Mouse (Mus musculus) midbrain, embryonic 14.5 days (tissue): Measurements from ENCODE around the gene Apeh. TPM values are rescaled to one million over a fixed set of nuclear protein-coding genes. Genes with fewer than 3 reads are reported as not detected.

Source experiments
- ATAC-seq: fragments of 200-750 bp; cut with Nextera tagmentation; 2 replicates; pipeline ENCODE4 v1.8.0; 2017; ENCODE audit warnings: moderate number of reproducible peaks, moderate library complexity; ENCODE audit not compliant: low FRiP score, low TSS enrichment
- DNase-seq: peaks from one replicate; pipeline ENCODE4 v3.0.0-alpha.2; 2015
- H3K27ac ChIP-seq: fragments of 300-500 bp; sonication (generic); replicated peaks from 2 replicates; pipeline ENCODE4 v1.5.1; 2014; ENCODE audit warnings: mild to moderate bottlenecking, low read depth, low read length, moderate library complexity
- H3K27me3 ChIP-seq: fragments of 300-500 bp; sonication (generic); 2 replicates; pipeline ENCODE4 v1.6.1; 2014; ENCODE audit warnings: low read length, control low read depth, mixed read lengths; ENCODE audit not compliant: control insufficient read depth, insufficient read depth
- H3K36me3 ChIP-seq: fragments of 300-500 bp; sonication (generic); 2 replicates; pipeline ENCODE4 v1.6.1; 2014; ENCODE audit warnings: low read length, control low read depth; ENCODE audit not compliant: control insufficient read depth, insufficient read depth
- H3K4me1 ChIP-seq: fragments of 300-500 bp; sonication (generic); 2 replicates; pipeline ENCODE4 v1.6.1; 2014; ENCODE audit warnings: mild to moderate bottlenecking, antibody characterized with exemption, low read length, control low read depth; ENCODE audit not compliant: control insufficient read depth, insufficient read depth
- H3K4me2 ChIP-seq: fragments of 300-500 bp; sonication (generic); 2 replicates; pipeline ENCODE4 v1.6.1; 2014; ENCODE audit warnings: mild to moderate bottlenecking, low read length, moderate library complexity
- H3K4me3 ChIP-seq: fragments of 300-500 bp; sonication (generic); replicated peaks from 2 replicates; pipeline ENCODE4 v1.5.1; 2014; ENCODE audit warnings: low read depth, low read length
- H3K9ac ChIP-seq: fragments of 300-500 bp; sonication (generic); replicated peaks from 2 replicates; pipeline ENCODE4 v1.6.1; 2014; ENCODE audit warnings: mild to moderate bottlenecking, low read length, moderate library complexity
- H3K9me3 ChIP-seq: fragments of 300-500 bp; sonication (generic); 2 replicates; pipeline ENCODE4 v1.6.1; 2016; ENCODE audit warnings: low read length, control low read depth, mixed read lengths; ENCODE audit not compliant: control insufficient read depth
- WGBS: fragments of 180-500 bp; shearing (Covaris S2); extraction: QIAGEN DNeasy Blood & Tissue Kit; methylation state at CpG from one replicate; pipeline ENCODE4 v1.1.7; 2014; 5-methylcytosine and 5-hydroxymethylcytosine counted together
- polyA plus RNA-seq: library from polyadenylated mRNA; unstranded; fragments of >200 nt; fragmentation: Nextera tagmentation; extraction: Ambion mirVana; gene quantifications from 2 replicates; pipeline ENCODE4 v1.2.1, GENCODE M21; 2014

Gene Apeh
- polyA plus RNA-seq, 1 experiment from 2014 or later, result 43.8 TPM

DNA sequence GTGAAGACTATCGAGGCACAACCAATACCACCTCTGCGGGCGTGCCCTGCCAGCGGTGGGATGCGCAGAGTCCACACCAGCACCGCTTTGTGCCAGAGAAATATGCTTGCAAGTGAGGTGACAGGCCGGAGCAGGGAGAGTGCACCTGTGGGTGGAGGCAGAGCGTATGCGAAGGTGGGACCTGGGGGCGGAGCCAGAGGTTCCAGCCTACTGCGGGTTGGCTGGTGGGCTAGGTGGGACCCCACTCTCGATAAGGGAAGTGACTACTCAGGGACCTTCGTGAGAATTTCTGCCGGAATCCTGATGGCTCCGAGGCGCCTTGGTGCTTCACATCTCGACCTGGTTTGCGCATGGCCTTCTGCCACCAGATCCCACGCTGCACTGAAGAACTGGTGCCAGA, 11.9 kb downstream of the Apeh start:
- H3K36me3 ChIP-seq, result peaks cover 35% of the 10 kb centered on the region
- H3K27me3 ChIP-seq, result peaks cover 23% of the 10 kb centered on the region
- peak overlapping the region; percentile 29; the same call in 1 of the 2 replicates for H3K4me2 ChIP-seq
- H3K4me3 ChIP-seq, result no peak overlapping the region
- 8% methylated on average over 19 of the region's 19 CpGs for WGBS
- peak overlapping the region; percentile 12; the same call in 1 of the 2 replicates for H3K9ac ChIP-seq
- DNase-seq (peak; percentile 5), ATAC-seq (no peak)
- peaks cover 15% of the 10 kb centered on the region for H3K4me1 ChIP-seq
- no peak overlapping the region for H3K27ac ChIP-seq
- H3K9me3 ChIP-seq, result no peaks in the 10 kb centered on the region

DNA sequence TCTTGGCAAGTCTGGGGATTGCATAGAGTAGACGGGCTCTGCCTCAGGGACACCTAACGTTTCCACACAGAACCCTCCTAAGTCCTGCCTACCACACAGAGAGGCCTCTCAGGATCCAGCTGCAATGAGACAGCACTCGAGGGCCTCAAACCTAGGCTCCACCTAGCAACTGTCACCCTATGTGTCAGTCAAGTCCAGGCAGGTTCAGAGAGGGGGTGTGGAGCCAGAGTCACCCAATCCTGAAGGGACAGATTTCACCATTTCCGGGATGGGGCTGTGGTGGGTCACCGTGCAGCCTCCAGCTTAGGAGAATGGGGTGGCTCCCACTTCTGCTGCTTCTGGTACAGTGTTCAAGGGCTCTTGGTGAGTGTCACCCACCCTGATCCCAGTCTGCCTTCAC, 14.2 kb downstream of the Apeh start, which contains the start of gene Mst1:
TSS of gene Mst1 (plus strand) at position 269 of the 400 bp plus-strand sequence.
- peak within 1 kb of the TSS; percentile 86 for H3K4me3 ChIP-seq

DNA sequence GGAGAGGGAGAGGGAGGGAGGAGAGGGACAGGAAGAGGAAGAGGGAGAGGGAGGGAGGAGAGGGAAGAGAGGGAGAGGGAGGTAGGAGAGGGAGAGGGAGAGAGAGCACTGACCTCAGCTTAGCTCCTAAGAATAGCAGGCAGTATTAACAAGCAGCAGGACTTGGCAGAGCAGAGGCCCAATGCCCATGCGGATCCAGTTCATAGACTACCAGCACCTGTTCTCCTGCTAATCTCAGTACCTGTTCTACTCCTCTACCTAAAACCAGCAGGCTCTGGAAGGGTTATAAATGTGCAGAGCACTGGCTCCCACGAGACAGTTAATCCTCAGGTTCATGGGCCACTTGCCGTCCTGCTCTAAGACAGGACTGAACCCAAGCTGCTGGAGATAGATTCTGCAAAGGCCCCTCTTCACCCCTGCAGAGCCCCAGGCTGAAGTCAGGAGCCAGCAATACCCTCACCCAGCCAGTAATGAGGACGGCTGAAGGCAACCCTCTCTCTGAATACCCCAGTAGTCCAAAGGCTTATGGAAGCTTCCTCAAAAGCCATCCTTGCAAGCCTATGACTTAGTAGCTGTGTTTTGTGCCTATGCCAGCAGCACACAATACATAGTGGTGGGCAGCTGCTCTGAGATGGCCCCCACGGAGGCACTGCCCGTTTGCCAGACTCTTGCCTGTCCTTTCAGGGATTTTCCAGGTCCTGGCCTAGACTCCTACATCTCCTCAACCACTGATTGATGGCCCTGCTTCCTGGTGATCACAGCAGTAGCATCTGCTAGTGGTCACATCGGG, 21.1 kb downstream of the Apeh start:
- WGBS, result 68% methylated on average over 7 of the region's 7 CpGs
- Histone ChIP-seq H3K4me1 (peaks cover 6% of the 10 kb centered on the region), H3K27me3 (no peaks in the 10 kb centered on the region), H3K27ac (no peak overlapping the region), H3K4me3 (no peak overlapping the region), H3K9me3 (no peaks in the 10 kb centered on the region), H3K4me2 (no peak overlapping the region), H3K9ac (0 out of 2 replicates have a peak overlapping the region, but pooled peaks have one; percentile 16), H3K36me3 (peaks cover 34% of the 10 kb centered on the region)
- ATAC-seq (no peak), DNase-seq (no peak)

More for the DNA sequence above, 14.2 kb downstream of the Apeh start, which contains the start of gene Mst1:
- no peak for DNase-seq
- peak within 1 kb of the TSS; percentile 92 for H3K9ac ChIP-seq
- H3K4me1 ChIP-seq, result peaks cover 15% of the 10 kb centered on the region
- WGBS, result 82% methylated on average over 5 of the region's 5 CpGs
- peaks cover 23% of the 10 kb centered on the region for H3K27me3 ChIP-seq
- H3K27ac ChIP-seq, result no peak within 1 kb of the TSS
- no peaks in the 10 kb centered on the region for H3K9me3 ChIP-seq
- peaks cover 14% of the 10 kb centered on the region for H3K36me3 ChIP-seq
- peak within 1 kb of the TSS; percentile 90 for H3K4me2 ChIP-seq
- no peak for ATAC-seq

GRCm38 (mm10) chr9:108072481-108072924, 21.9 kb downstream of the Apeh start:
- ATAC-seq, result no peak
- 60% methylated on average over 9 of the region's 9 CpGs for WGBS
- no peak overlapping the region for H3K27ac ChIP-seq
- no peak overlapping the region for H3K4me2 ChIP-seq
- H3K36me3 ChIP-seq, result peaks cover 34% of the 10 kb centered on the region
- H3K9me3 ChIP-seq, result no peaks in the 10 kb centered on the region
- H3K4me3 ChIP-seq, result no peak overlapping the region
- no peak for DNase-seq
- no peaks in the 10 kb centered on the region for H3K4me1 ChIP-seq
- H3K9ac ChIP-seq, result no peak overlapping the region
- H3K27me3 ChIP-seq, result no peaks in the 10 kb centered on the region

DNA sequence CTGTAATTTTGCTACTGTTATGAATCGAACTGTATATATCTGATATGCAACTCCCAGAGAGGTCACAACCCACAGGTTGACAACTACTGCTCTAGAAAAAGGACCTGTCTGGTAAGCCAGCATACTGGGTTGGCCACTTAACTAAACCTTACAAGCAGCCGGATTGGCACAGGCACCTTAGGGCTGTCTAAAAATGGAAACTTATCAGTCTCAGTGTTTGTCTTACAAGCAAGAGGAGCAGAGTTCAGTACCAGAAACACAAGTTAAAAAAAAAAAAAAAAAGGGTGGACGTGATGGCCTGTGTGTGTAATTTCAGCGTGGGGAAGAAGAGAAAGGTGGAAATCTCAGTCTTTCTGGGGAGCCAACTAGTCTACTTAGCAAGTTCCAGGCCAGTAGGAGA, 22.6 kb downstream of the Apeh start:
- 90% methylated on average over 4 of the region's 4 CpGs for WGBS
- Histone ChIP-seq H3K4me1 (no peaks in the 10 kb centered on the region), H3K27me3 (no peaks in the 10 kb centered on the region), H3K9me3 (no peaks in the 10 kb centered on the region), H3K36me3 (peaks cover 33% of the 10 kb centered on the region), H3K4me3 (no peak overlapping the region), H3K4me2 (no peak overlapping the region), H3K27ac (no peak overlapping the region), H3K9ac (no peak overlapping the region)
- no peak for DNase-seq
- no peak for ATAC-seq

DNA sequence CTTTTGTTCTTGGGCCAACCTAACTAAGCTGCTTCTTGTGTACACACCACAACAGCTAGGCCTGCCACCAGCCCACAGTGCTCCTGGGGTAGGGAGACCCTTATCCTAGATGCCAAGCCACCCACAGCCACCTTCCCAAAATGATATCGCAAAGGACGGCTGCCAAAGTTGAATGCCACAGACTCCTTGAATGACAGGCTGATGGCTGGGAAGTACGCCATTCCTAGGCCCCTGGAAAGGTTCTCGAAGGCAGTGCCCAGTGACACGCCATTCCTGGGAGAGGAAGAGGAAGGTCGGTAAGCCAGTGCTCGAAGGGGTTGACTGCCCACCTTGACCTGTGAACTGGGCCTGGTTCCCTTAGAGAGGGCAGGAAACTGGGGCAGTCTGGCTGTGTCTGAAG, 24.9 kb downstream of the Apeh start:
- Histone ChIP-seq H3K4me1 (no peaks in the 10 kb centered on the region), H3K36me3 (peaks cover 39% of the 10 kb centered on the region), H3K27me3 (no peaks in the 10 kb centered on the region), H3K9ac (no peak overlapping the region), H3K9me3 (no peaks in the 10 kb centered on the region), H3K27ac (no peak overlapping the region), H3K4me3 (no peak overlapping the region), H3K4me2 (no peak overlapping the region)
- no peak for ATAC-seq
- DNase-seq, result no peak
- WGBS, result 90% methylated on average over 7 of the region's 7 CpGs

DNA sequence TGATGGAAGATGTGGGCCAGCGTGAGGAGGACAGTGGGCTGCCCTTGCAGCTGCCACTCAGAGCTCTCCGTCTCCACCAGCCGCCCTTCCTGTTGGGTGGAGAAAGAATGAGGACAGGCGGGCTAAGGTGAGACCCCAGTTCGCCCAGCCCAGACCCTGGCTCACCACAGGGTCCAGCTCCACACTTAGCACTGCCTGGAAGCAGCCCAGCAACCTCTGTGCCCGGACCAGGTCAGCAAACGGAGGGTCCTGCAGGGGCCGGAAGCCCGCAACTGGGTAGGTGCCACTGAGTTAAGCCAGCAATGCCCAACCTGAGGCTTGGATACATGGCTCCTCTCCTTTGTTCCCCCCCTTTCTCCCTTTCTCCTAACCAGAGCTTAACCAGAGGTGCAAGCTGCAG, 25.4 kb downstream of the Apeh start:
- Histone ChIP-seq H3K9ac (no peak overlapping the region), H3K27me3 (no peaks in the 10 kb centered on the region), H3K36me3 (peaks cover 42% of the 10 kb centered on the region), H3K4me2 (no peak overlapping the region), H3K4me3 (no peak overlapping the region), H3K4me1 (no peaks in the 10 kb centered on the region), H3K9me3 (no peaks in the 10 kb centered on the region), H3K27ac (no peak overlapping the region)
- ATAC-seq, result no peak
- 87% methylated on average over 9 of the region's 9 CpGs for WGBS
- no peak for DNase-seq

DNA sequence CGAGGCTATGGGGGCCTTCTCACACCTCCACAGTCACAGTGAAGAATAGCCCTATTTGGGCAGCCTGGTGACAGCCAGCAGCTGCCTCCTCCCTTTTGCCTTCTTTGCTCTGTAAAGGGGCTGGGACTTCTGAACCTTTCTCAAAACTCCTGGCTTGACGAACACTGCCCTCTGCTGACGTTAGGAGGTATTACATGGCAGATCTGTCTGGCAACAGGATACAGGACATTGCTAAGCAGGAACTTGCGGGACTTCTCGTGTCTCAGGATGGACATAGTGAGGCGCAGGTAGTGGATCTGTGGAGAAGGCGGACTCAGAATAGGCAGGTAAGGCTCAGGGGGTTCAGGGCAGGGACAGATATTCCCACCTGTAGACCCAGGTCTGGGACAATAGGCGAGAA, 26.5 kb downstream of the Apeh start:
- 0 out of 2 replicates have a peak, but pooled peaks have one; percentile 32 for ATAC-seq

DNA sequence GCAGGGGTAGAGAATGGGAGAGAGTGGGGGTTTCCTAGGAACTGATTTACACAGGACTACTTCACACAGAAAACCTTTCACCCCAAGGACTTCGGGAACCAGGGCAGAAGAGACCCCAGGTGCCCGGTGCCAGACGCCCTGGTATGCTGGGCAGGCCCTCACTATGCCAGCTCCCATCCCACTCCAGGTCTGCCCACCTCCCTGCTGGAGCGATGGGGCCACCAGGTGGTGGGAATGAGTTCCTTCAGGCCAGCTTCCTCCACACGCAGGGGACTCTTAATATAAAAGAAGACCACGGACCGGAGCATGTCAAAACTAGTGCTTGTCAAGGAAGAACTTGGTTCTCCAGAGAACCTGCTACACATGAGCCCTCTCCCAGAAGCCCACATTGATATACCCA, 27.2 kb downstream of the Apeh start:
- no peak overlapping the region for H3K9ac ChIP-seq

More for the DNA sequence above, 26.5 kb downstream of the Apeh start:
- Histone ChIP-seq H3K9me3 (no peaks in the 10 kb centered on the region), H3K27me3 (no peaks in the 10 kb centered on the region), H3K4me3 (no peak overlapping the region), H3K4me1 (no peaks in the 10 kb centered on the region), H3K9ac (no peak overlapping the region), H3K27ac (no peak overlapping the region), H3K36me3 (peaks cover 47% of the 10 kb centered on the region), H3K4me2 (no peak overlapping the region)
- DNase-seq, result peak; percentile 92
- WGBS, result 22% methylated on average over 8 of the region's 8 CpGs

More for the DNA sequence above, 27.2 kb downstream of the Apeh start:
- no peak overlapping the region for H3K4me2 ChIP-seq
- H3K4me3 ChIP-seq, result no peak overlapping the region
- no peaks in the 10 kb centered on the region for H3K27me3 ChIP-seq
- no peak overlapping the region for H3K27ac ChIP-seq
- H3K36me3 ChIP-seq, result peaks cover 54% of the 10 kb centered on the region
- no peaks in the 10 kb centered on the region for H3K9me3 ChIP-seq
- no peaks in the 10 kb centered on the region for H3K4me1 ChIP-seq
- ATAC-seq, result no peak
- 85% methylated on average over 7 of the region's 7 CpGs for WGBS
- no peak for DNase-seq
